In the genomic region with DNA sequence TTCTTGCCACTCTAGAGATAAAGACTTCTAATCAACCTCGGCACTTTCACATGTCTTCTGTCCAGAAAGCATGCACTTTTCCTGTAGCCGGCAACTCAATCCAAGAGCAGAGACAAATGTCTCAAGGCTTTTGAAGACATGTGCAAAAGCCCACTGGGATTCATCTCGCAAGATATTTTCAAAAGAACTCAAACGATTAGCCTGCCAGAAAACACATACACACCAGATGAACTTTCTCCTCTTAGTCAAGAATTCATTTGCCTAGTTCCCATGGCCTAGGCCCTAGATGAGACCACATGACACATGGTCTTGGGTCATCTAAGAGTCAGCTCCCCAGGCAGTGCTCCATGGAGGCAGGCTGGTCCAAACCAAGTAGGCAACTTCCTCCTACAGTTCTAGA, we compare ENCODE assay signal across 21 mouse cellular contexts.
"Had no signal": no experiment of that assay in that cellular context is flagged by ENCODE, and none has a peak within 500 bp of the region (broad histone marks: within the 10 kb centered on the region; RNA-seq: fewer than 3 reads in every experiment).

No protein-coding gene starts in this region.

- H3K4me3 ChIP-seq: limb, embryonic 12.5 days; limb, embryonic 15.5 days; megakaryocyte, embryonic 14.5 days; midbrain, embryonic 10.5 days; midbrain, embryonic 13.5 days; myocyte; neural tube, embryonic 13.5 days had no signal

- H3K27me3 ChIP-seq: limb, embryonic 12.5 days; limb, embryonic 15.5 days; megakaryocyte, embryonic 14.5 days; midbrain, embryonic 13.5 days; neural tube, embryonic 13.5 days had no signal

- H3K4me1 ChIP-seq: megakaryocyte, embryonic 14.5 days; neural tube, embryonic 13.5 days had no signal

- ATAC-seq: liver, postnatal 0 days; lung, postnatal 0 days; midbrain, embryonic 13.5 days; midbrain, embryonic 16.5 days had no signal

- H3K36me3 ChIP-seq: limb, embryonic 12.5 days; limb, embryonic 15.5 days; midbrain, embryonic 10.5 days; midbrain, embryonic 13.5 days; neural tube, embryonic 13.5 days had no signal

- DNase-seq: kidney, postnatal 14 days; kidney, postnatal 4 days; left cerebral cortex, postnatal 4 days; liver, postnatal 0 days; lung, embryonic 14.5 days; retina, postnatal 1 day; right cerebral cortex, postnatal 25 days; thymus, adult 2 months; thymus, postnatal 14 days; thymus, postnatal 4 days had no signal

- H3K27ac ChIP-seq: limb, embryonic 12.5 days; limb, embryonic 15.5 days; liver, embryonic 14.5 days; midbrain, embryonic 10.5 days; midbrain, embryonic 13.5 days; neural tube, embryonic 13.5 days; stomach, postnatal 0 days had no signal

- H3K9me3 ChIP-seq: limb, embryonic 12.5 days; limb, embryonic 15.5 days; midbrain, embryonic 10.5 days; midbrain, embryonic 13.5 days; neural tube, embryonic 13.5 days had no signal
